ENCODE assay signal across 22 mouse cellular contexts in the genomic region with DNA sequence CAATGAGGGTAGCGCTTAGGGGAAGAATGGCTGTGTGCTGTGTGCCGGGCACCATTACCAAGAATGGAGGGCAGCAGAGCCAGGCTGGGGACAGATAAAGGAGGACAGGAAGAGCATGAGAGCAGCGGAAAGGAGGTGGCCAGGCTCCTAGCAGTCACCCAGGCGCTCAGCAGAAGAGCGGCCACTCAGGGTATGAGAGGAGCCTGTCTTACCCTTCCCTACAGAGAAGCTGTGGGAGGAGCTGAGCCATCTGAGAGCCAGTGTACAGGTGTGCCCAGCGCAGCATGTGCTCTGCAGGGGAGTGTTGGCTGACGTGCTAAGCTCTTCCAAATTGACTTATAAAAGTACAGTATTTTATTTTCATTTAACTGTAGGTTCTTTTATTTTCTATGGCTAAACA.
"Had no signal": no experiment of that assay in that cellular context is flagged by ENCODE, and none has a peak within 500 bp of the region (broad histone marks: within the 10 kb centered on the region; RNA-seq: fewer than 3 reads in every experiment).

No protein-coding gene starts in this region.

- DNase-seq: gastrocnemius, adult 2 months; gastrocnemius, postnatal 10 days; gastrocnemius, postnatal 25 days; heart, adult 2 months; heart, postnatal 4 days; kidney, adult 18-20 months; kidney, adult 8-10 months; kidney, postnatal 25 days; kidney, postnatal 4 days had no signal

- H3K27me3 ChIP-seq: heart, embryonic 13.5 days; heart, embryonic 15.5 days; hindbrain, embryonic 12.5 days; intestine, embryonic 15.5 days; limb, embryonic 13.5 days; limb, embryonic 15.5 days; liver, embryonic 12.5 days had no signal

- H3K36me3 ChIP-seq: intestine, embryonic 15.5 days had no signal

- ATAC-seq: hindbrain, embryonic 16.5 days; inflammation-experienced regulatory T-cells, adult 6 months; intestine, embryonic 15.5 days; intestine, postnatal 0 days; liver, embryonic 12.5 days had no signal

- H3K4me3 ChIP-seq: gastrocnemius, adult 2 months; heart, adult 2 months; heart, embryonic 13.5 days; heart, embryonic 15.5 days; hindbrain, embryonic 10.5 days; hindbrain, embryonic 12.5 days; intestine, embryonic 15.5 days; layer of hippocampus, adult 2 months; left cerebral cortex, adult 2 months; limb, embryonic 13.5 days; limb, embryonic 15.5 days; liver, embryonic 12.5 days had no signal

- H3K9me3 ChIP-seq: heart, embryonic 13.5 days; heart, embryonic 15.5 days; hindbrain, embryonic 10.5 days; hindbrain, embryonic 12.5 days; intestine, embryonic 15.5 days; limb, embryonic 13.5 days; limb, embryonic 15.5 days; liver, embryonic 12.5 days had no signal
